Mouse (Mus musculus) telencephalon, adult 2 months (tissue): ENCODE measurements around the gene Mrps10.
"Not testable (repeated sequence)": the region's sequence is repeated elsewhere in the genome, so short reads cannot be mapped to it uniquely, and the experiment has no call there.

Experiments
- DNase-seq: peaks from one replicate; pipeline ENCODE4 v3.0.0-alpha.2; 2011; ENCODE audit warnings: low read depth, low spot score

Gene Mrps10

GRCm38 (mm10) chr17:47381917-47382316 lies 13.2 kb downstream of the Mrps10 start:
- no peak for DNase-seq

GRCm38 (mm10) chr17:47383266-47383665 lies 14.6 kb downstream of the Mrps10 start:
- no peak for DNase-seq

- DNase-seq: no peak
These were observed 15.4 kb downstream of the Mrps10 start for GRCm38 (mm10) chr17:47384064-47384463.

GRCm38 (mm10) chr17:47385145-47385544 lies 16.5 kb downstream of the Mrps10 start, which contains the start of gene Guca1b:
TSS of gene Guca1b (plus strand) at chr17:47385393.
- DNase-seq: no peak

GRCm38 (mm10) chr17:47386649-47387048 lies 18.0 kb downstream of the Mrps10 start:
- DNase-seq: no peak

GRCm38 (mm10) chr17:47394223-47394869 lies 25.7 kb downstream of the Mrps10 start:
- DNase-seq: no peak

GRCm38 (mm10) chr17:47395376-47395913 lies 26.8 kb downstream of the Mrps10 start:
- no peak for DNase-seq

GRCm38 (mm10) chr17:47399091-47399490 lies 30.4 kb downstream of the Mrps10 start:
- DNase-seq: no peak

- no peak for DNase-seq
These were observed 31.8 kb downstream of the Mrps10 start, which contains the start of gene Guca1a for GRCm38 (mm10) chr17:47400451-47400850. TSS of gene Guca1a (minus strand) at chr17:47400584.

- DNase-seq: no peak
These were observed 39.2 kb downstream of the Mrps10 start for GRCm38 (mm10) chr17:47407717-47408557.

- DNase-seq: no peak
These were observed 39.8 kb downstream of the Mrps10 start for GRCm38 (mm10) chr17:47408558-47408898.

GRCm38 (mm10) chr17:47409897-47410861 lies 41.5 kb downstream of the Mrps10 start:
- not testable (repeated sequence) for DNase-seq

GRCm38 (mm10) chr17:47420195-47420594 lies 51.5 kb downstream of the Mrps10 start:
- DNase-seq: no peak

- no peak for DNase-seq
These were observed 52.9 kb downstream of the Mrps10 start for GRCm38 (mm10) chr17:47421566-47421965.

- DNase-seq: not testable (repeated sequence)
These were observed 53.9 kb downstream of the Mrps10 start for GRCm38 (mm10) chr17:47422616-47423015.

GRCm38 (mm10) chr17:47424186-47424585 lies 55.5 kb downstream of the Mrps10 start:
- no peak for DNase-seq

GRCm38 (mm10) chr17:47427316-47427715 lies 58.6 kb downstream of the Mrps10 start:
- no peak for DNase-seq

GRCm38 (mm10) chr17:47428831-47429304 lies 60.2 kb downstream of the Mrps10 start:
- DNase-seq: no peak

- no peak for DNase-seq
These were observed 62.1 kb downstream of the Mrps10 start for GRCm38 (mm10) chr17:47430815-47431214.
